ENCODE assay signal across 28 mouse cellular contexts in the genomic region with DNA sequence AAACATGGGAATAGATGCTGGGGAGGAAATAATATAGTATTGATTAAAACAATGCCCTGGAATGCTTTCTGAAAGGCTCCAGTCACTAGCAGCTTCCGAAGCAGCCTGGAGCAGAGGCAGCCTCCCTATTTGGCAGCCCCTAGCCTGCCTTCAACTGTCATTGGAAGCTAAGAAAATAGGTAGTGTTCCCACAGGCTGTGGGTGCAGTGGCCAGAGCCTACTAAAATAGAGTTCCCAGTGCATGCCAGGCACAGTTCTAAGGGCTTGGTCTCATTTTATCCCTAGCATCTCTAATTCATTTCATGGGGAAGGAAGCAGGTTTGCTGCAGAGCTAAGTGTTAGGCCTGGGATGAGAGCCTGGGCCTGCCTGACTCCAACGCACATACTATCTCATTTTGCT.
DNase-seq lines count a peak whose midpoint lies in the region; ATAC-seq and TF ChIP-seq lines count a peak whose summit lies in the region.
"Had no signal": no experiment of that assay in that cellular context is flagged by ENCODE, and none has a peak within 500 bp of the region (broad histone marks: within the 10 kb centered on the region; RNA-seq: fewer than 3 reads in every experiment).

No protein-coding gene starts in this region.

- peaks cover 20% of the 10 kb centered on the region for H3K4me1 ChIP-seq in neural tube, embryonic 13.5 days (replicated peaks)
- H3K4me1 ChIP-seq in neural tube, embryonic 15.5 days, result peaks cover 13% of the 10 kb centered on the region
- peaks cover 8% of the 10 kb centered on the region for H3K4me1 ChIP-seq in cortical plate, adult 2 months (ENCODE audit: control insufficient read depth, insufficient read depth, low read length)
- H3K4me1 ChIP-seq: embryonic facial prominence, embryonic 10.5 days; heart, embryonic 10.5 days had no signal

- H3K27me3 ChIP-seq in neural tube, embryonic 13.5 days, result no peaks in the 10 kb centered on the region
- H3K27me3 ChIP-seq in neural tube, embryonic 15.5 days (replicated peaks), result no peaks in the 10 kb centered on the region
- H3K27me3 ChIP-seq: embryonic facial prominence, embryonic 13.5 days; forebrain, embryonic 12.5 days; heart, embryonic 13.5 days; hindbrain, embryonic 12.5 days; hindbrain, embryonic 15.5 days had no signal

- WGBS in neural tube, embryonic 13.5 days, result 87% methylated on average over 2 of the region's 2 CpGs
- WGBS in neural tube, embryonic 15.5 days, result 79% methylated on average over 2 of the region's 2 CpGs

- H3K36me3 ChIP-seq in neural tube, embryonic 13.5 days, result no peaks in the 10 kb centered on the region
- H3K36me3 ChIP-seq in neural tube, embryonic 15.5 days, result no peaks in the 10 kb centered on the region
- H3K36me3 ChIP-seq: embryonic facial prominence, embryonic 10.5 days; embryonic facial prominence, embryonic 13.5 days; forebrain, embryonic 12.5 days; heart, embryonic 10.5 days; heart, embryonic 13.5 days; hindbrain, embryonic 12.5 days; hindbrain, embryonic 15.5 days had no signal

- H3K9me3 ChIP-seq in neural tube, embryonic 13.5 days, result no peaks in the 10 kb centered on the region
- no peaks in the 10 kb centered on the region for H3K9me3 ChIP-seq in neural tube, embryonic 15.5 days (replicated peaks)
- H3K9me3 ChIP-seq: embryonic facial prominence, embryonic 10.5 days; embryonic facial prominence, embryonic 13.5 days; forebrain, embryonic 12.5 days; heart, embryonic 10.5 days; heart, embryonic 13.5 days; hindbrain, embryonic 12.5 days; hindbrain, embryonic 15.5 days had no signal

- H3K9ac ChIP-seq in neural tube, embryonic 13.5 days, result no peak overlapping the region
- H3K9ac ChIP-seq in neural tube, embryonic 15.5 days (replicated peaks), result no peak overlapping the region
- H3K9ac ChIP-seq: embryonic facial prominence, embryonic 13.5 days; forebrain, embryonic 12.5 days; heart, embryonic 13.5 days; hindbrain, embryonic 12.5 days; hindbrain, embryonic 15.5 days had no signal

- DNase-seq in frontal cortex, adult 2 months (ENCODE audit: extremely low spot score in 1 of 2, low spot score in 1 of 2), result no peak
- no peak for DNase-seq in left cerebral cortex, adult 2 months (ENCODE audit: extremely low spot score in 1 of 2, low spot score in 2 of 2)
- DNase-seq in left cerebral cortex, adult 9 months (ENCODE audit: low spot score in 2 of 2), result no peak
- no peak for DNase-seq in yolk sac, embryonic 10.5 days (ENCODE audit: low spot score)
- DNase-seq: adrenal gland, adult 2 months; adrenal gland, postnatal 14 days; cerebellum, adult 18-20 months; cerebellum, adult 9-11 months; cerebellum, postnatal 25 days; embryo, embryonic 11 days; gastrocnemius, postnatal 10 days; gastrocnemius, postnatal 36 days; heart, adult 2 months; heart, postnatal 14 days; heart, postnatal 4 days had no signal

- intact Hi-C loops in left cerebral cortex, adult 2 months (cut with DNase I), result no loop called here

- peak; percentile 43 for ATAC-seq in frontal cortex, adult (ENCODE audit: low TSS enrichment)
- ATAC-seq in neural tube, embryonic 13.5 days (ENCODE audit: low read depth), result no peak
- no peak for ATAC-seq in neural tube, embryonic 15.5 days (ENCODE audit: low FRiP score)
- ATAC-seq: CD4-positive, CD25-positive, alpha-beta regulatory T cell, adult 4 months had no signal

- TF ChIP-seq POLR2A in cortical plate, adult 2 months (IDR thresholded peaks at IDR 0.05; ENCODE audit: extremely low read depth, insufficient read depth, low read length), result no peak

- TF ChIP-seq CTCF in left cerebral cortex, adult 2 months (IDR thresholded peaks at IDR 0.05), result no peak
- TF ChIP-seq CTCF in cortical plate, adult 2 months (IDR thresholded peaks at IDR 0.05; ENCODE audit: extremely low read depth, insufficient read depth, low read length), result no peak

- H3K27ac ChIP-seq in left cerebral cortex, adult 2 months, result peak overlapping the region; percentile 20
- 0 out of 2 replicates have a peak overlapping the region, but pooled peaks have one; percentile 28 for H3K27ac ChIP-seq in neural tube, embryonic 13.5 days (replicated peaks)
- no peak overlapping the region for H3K27ac ChIP-seq in neural tube, embryonic 15.5 days (replicated peaks)
- H3K27ac ChIP-seq in cortical plate, adult 2 months (ENCODE audit: insufficient read depth, low read length), result 0 out of 2 replicates have a peak overlapping the region, but pooled peaks have one; percentile 43
- H3K27ac ChIP-seq: embryonic facial prominence, embryonic 10.5 days; embryonic facial prominence, embryonic 13.5 days; forebrain, embryonic 12.5 days; heart, adult 2 months; heart, embryonic 10.5 days; heart, embryonic 13.5 days; hindbrain, embryonic 12.5 days; hindbrain, embryonic 15.5 days had no signal

- H3K4me3 ChIP-seq in left cerebral cortex, adult 2 months, result no peak overlapping the region
- H3K4me3 ChIP-seq in neural tube, embryonic 13.5 days, result no peak overlapping the region
- H3K4me3 ChIP-seq in neural tube, embryonic 15.5 days (replicated peaks), result no peak overlapping the region
- H3K4me3 ChIP-seq in cortical plate, adult 2 months (ENCODE audit: insufficient read depth, low read length), result no peak overlapping the region
- H3K4me3 ChIP-seq: embryonic facial prominence, embryonic 10.5 days; embryonic facial prominence, embryonic 13.5 days; erythroblast, embryonic 14.5 days; forebrain, embryonic 12.5 days; heart, adult 2 months; heart, embryonic 10.5 days; heart, embryonic 13.5 days; hindbrain, embryonic 12.5 days; hindbrain, embryonic 15.5 days had no signal

- H3K4me2 ChIP-seq in neural tube, embryonic 13.5 days, result no peak overlapping the region
- no peak overlapping the region for H3K4me2 ChIP-seq in neural tube, embryonic 15.5 days
- H3K4me2 ChIP-seq: embryonic facial prominence, embryonic 13.5 days; forebrain, embryonic 12.5 days; heart, embryonic 13.5 days; hindbrain, embryonic 12.5 days; hindbrain, embryonic 15.5 days had no signal
